ENCODE assay signal across 25 mouse cellular contexts in genomic region chr16:26961971-26962370, GRCm38 (mm10). TPM values are rescaled to one million over a fixed set of nuclear protein-coding genes. Genes with fewer than 3 reads are reported as not detected.
"Had no signal": no experiment of that assay in that cellular context is flagged by ENCODE, and none has a peak within 500 bp of the region (broad histone marks: within the 10 kb centered on the region; RNA-seq: fewer than 3 reads in every experiment).

No protein-coding gene starts in this region.

- H3K9ac ChIP-seq: limb, embryonic 13.5 days; liver, embryonic 12.5 days; liver, embryonic 15.5 days; lung, embryonic 15.5 days; neural tube, embryonic 12.5 days; neural tube, embryonic 15.5 days; stomach, embryonic 15.5 days had no signal

- H3K9me3 ChIP-seq: limb, embryonic 10.5 days; limb, embryonic 13.5 days; liver, embryonic 12.5 days; liver, embryonic 15.5 days; lung, embryonic 15.5 days; midbrain, embryonic 10.5 days; neural tube, embryonic 12.5 days; neural tube, embryonic 15.5 days; stomach, embryonic 15.5 days had no signal

- H3K27me3 ChIP-seq: lung, embryonic 15.5 days; neural tube, embryonic 12.5 days; neural tube, embryonic 15.5 days; stomach, embryonic 15.5 days had no signal

- H3K4me3 ChIP-seq: layer of hippocampus, adult 2 months; limb, embryonic 10.5 days; limb, embryonic 13.5 days; liver, embryonic 12.5 days; liver, embryonic 15.5 days; lung, embryonic 15.5 days; megakaryocyte, embryonic 14.5 days; midbrain, embryonic 10.5 days; neural tube, embryonic 12.5 days; neural tube, embryonic 15.5 days; stomach, embryonic 15.5 days had no signal

- H3K4me2 ChIP-seq: limb, embryonic 13.5 days; liver, embryonic 12.5 days; liver, embryonic 15.5 days; lung, embryonic 15.5 days; neural tube, embryonic 12.5 days; neural tube, embryonic 15.5 days; stomach, embryonic 15.5 days had no signal

- H3K4me1 ChIP-seq: limb, embryonic 10.5 days; limb, embryonic 13.5 days; liver, embryonic 12.5 days; liver, embryonic 15.5 days; lung, embryonic 15.5 days; megakaryocyte, embryonic 14.5 days; neural tube, embryonic 12.5 days; neural tube, embryonic 15.5 days; stomach, embryonic 15.5 days had no signal

- ATAC-seq: liver, embryonic 12.5 days had no signal

- H3K27ac ChIP-seq: kidney, postnatal 0 days; layer of hippocampus, adult 2 months; limb, embryonic 10.5 days; limb, embryonic 13.5 days; liver, embryonic 12.5 days; liver, embryonic 15.5 days; lung, embryonic 15.5 days; midbrain, embryonic 10.5 days; neural tube, embryonic 12.5 days; neural tube, embryonic 15.5 days; stomach, embryonic 15.5 days had no signal

- H3K36me3 ChIP-seq: limb, embryonic 10.5 days; limb, embryonic 13.5 days; liver, embryonic 12.5 days; liver, embryonic 15.5 days; lung, embryonic 15.5 days; midbrain, embryonic 10.5 days; neural tube, embryonic 12.5 days; neural tube, embryonic 15.5 days; stomach, embryonic 15.5 days had no signal

- DNase-seq: kidney, postnatal 25 days; layer of hippocampus, adult 9-11 months; liver; lung, adult 18-20 months; lung, postnatal 10 days; lung, postnatal 36 days; midbrain, embryonic 14.5 days; right cerebral cortex, adult 18-20 months; right cerebral cortex, postnatal 14 days; spleen, adult 18-20 months; thymus, postnatal 25 days had no signal

RNA-seq across cellular contexts. Expression of gene Gmnc, which starts 29.5 kb away (rescaled TPM):
- polyA plus RNA-seq: large intestine, adult 2 months; limb, embryonic 10.5 days; liver, embryonic 12.5 days; liver, embryonic 15.5 days; neural tube, embryonic 12.5 days; thymus, postnatal 0 days had no signal
